Mouse (Mus musculus): Measurements from ENCODE around the gene Gm20715. TPM values are rescaled to one million over a fixed set of nuclear protein-coding genes. Genes with fewer than 3 reads are reported as not detected.
"Not testable (repeated sequence)": the region's sequence is repeated elsewhere in the genome, so short reads cannot be mapped to it uniquely, and the experiment has no call there.

The Gm20715 gene
- total RNA-seq, 2 experiments from 2014 or later = not detected

- no peak for DNase-seq
- intact Hi-C loops (cut with DNase I) = no loop called here
Observed at GRCm38 (mm10) chr7:6415442-6415787, 5.3 kb downstream of the Gm20715 start.

DNA sequence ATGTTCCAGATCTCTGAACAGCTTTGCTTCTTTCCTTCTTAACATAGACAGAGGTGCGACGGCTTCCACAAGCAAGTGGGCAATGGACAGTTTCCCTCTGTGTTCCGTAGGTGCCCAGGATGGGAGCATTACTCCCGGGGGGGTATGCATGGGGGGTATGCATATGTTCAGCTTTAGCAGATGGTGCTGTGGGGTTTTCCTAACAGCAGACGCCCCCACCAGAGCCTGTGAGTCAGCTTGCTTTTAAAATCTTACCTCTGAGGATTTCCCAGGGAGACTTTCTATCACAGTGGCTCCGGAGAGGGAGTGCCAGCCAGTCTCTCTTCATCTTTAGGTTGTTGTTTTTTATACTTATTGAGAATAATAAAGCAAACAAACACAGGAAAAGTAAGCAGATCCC, 9.8 kb downstream of the Gm20715 start:
- intact Hi-C loops (cut with DNase I) = no loop called here
- no peak for DNase-seq

- intact Hi-C loops (cut with DNase I) = no loop called here
- DNase-seq = no peak
Observed at GRCm38 (mm10) chr7:6429381-6429780, 19.3 kb downstream of the Gm20715 start.

DNA sequence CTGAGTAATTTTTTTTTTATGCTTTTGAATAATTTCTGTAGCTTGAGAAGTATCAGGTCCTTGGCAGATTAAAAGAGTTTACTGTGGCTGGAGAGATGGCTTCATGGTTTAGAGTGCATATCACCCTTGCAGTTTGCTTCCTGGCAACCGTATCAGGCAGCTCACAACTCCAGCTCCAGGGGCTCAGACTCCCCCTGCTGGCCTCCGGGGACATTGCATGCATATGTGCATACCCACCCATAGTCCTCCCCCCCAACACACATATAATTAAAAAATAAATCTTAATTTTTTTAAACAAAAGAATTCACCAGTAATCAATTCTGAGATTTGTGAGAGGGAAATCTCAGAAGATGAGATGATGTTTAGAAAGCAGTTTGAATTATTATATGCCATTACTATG, 20.3 kb downstream of the Gm20715 start:
- intact Hi-C loops (cut with DNase I) = loop anchor here (1.0 kb wide), 1 partner anchor 71 kb away; no protein-coding TSS in a partner anchor
- DNase-seq = peak; percentile 3 to 18

DNA sequence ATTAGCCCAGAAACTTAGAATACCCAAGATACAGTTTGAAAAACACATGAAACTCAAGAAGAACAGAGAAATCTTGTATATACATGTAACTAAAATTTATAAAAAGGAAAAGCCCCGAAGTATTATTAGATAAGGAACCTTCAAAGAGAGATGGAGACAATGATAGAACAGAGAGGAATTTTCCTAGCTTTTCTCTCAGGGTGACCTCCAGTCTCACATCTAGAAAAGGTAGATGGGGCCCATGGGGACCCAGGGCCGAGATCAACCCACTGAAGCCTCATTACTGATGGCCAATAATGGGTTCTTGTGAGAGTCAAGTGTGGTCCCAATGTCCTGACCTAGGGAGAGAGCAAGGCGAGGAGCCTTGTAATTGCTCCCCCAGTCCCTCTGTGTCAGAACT, 28.3 kb downstream of the Gm20715 start, which contains the start of gene Olfr1344:
Olfr1344 (plus strand) TSS at position 301 of the 400 bp plus-strand sequence.
- DNase-seq = no peak
- intact Hi-C loops (cut with DNase I) = no loop called here

- intact Hi-C loops (cut with DNase I) = no loop called here
- no peak for DNase-seq
Observed at GRCm38 (mm10) chr7:6441173-6441572, 31.1 kb downstream of the Gm20715 start.

DNA sequence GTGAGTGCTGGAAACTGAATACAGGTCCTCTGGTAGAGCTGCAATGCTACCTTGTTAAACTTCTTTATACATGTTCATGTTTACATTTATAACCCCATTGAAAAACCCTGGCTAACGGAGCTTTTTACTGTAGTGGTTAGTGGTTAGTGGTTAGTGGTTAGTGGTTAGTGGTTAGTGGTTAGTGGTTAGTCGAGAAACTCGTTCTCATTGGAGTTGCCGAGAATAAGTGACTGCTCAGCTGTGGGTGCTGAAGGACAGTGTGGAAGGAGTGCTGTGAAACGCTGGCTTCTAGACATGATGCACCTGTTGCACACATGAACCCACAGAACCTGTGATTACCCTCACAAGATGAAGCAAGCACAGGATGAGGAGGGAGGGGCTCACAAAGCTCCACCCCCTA, 37.7 kb downstream of the Gm20715 start:
- DNase-seq = no peak
- intact Hi-C loops (cut with DNase I) = no loop called here

DNA sequence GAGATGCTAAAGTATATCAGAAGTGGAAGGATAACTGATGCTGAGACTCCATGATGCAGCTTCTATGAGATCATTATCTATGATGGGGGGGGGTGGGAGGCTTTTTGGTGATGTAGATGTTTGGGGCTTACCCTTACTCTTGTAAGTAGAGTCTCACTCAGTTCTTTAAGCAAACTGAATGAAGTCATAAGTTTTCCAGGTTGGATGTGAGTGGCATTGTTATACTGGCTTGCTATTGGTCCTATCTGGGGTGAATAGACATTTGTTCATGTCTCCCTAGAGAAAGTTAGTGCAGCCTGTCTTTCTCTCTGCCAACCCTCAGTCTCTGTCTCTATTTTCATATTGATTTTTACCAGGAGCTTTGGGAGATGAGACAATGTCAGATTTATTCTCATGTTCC, 45.8 kb downstream of the Gm20715 start, which contains the start of gene Olfr1336:
Olfr1336 (plus strand) TSS at position 301 of the 400 bp plus-strand sequence.
- DNase-seq = no peak

GRCm38 (mm10) chr7:6456399-6456798, 46.3 kb downstream of the Gm20715 start:
- DNase-seq = no peak
- intact Hi-C loops (cut with DNase I) = no loop called here

More for the DNA sequence above, 45.8 kb downstream of the Gm20715 start, which contains the start of gene Olfr1336:
- intact Hi-C loops (cut with DNase I) = no loop called here

GRCm38 (mm10) chr7:6466951-6467350, 56.9 kb downstream of the Gm20715 start, which contains the start of gene Olfr1346:
Olfr1346 (plus strand) TSS chr7:6467101.
- intact Hi-C loops (cut with DNase I) = no loop called here
- no peak for DNase-seq

DNA sequence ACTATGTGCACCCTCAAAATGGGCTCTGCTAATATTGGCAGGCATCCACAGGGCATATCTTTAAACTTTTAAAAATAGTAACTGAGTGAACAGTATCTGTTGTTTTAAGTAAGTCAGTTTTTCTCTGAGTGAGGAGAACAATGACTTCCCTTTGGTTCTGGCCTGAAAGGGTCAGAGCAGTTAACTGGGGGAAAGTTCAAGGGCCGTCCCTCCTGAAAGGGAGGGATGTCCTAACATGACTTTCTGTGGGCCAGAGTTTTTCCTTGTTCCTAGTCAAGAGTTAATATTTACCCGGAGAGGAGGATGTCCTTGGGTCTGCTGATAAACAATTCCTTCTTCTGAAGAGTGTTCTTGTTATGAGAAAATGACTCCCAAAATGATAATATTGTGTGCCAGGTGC, 67.6 kb downstream of the Gm20715 start:
- intact Hi-C loops (cut with DNase I); DNase-seq: not testable (repeated sequence)

DNA sequence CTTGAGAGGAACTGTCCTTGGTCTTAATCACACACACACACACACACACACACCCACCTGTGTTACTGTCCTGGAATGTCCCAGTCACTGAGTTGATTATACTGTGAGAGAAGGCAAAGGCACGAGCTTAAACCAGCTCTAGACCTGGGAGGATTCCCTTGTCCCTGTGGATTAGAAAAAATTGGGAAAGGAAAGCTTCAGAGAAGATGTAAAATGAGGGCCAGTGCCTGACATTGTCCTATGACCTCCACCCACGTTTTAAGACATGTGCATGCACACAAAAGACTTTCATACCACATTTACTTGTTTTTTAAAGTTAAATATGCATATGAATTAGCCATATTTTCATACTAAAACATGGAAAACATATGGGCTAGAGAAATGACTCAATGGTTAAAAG, 76.8 kb downstream of the Gm20715 start, which contains the start of gene Olfr5:
Olfr5 (minus strand) TSS at position 101 of the 400 bp plus-strand sequence.
- intact Hi-C loops (cut with DNase I) = no loop called here
- no peak for DNase-seq

Other genes starting within 250 kb of the Gm20715 start
- gene Zfp444, start 238.1 kb upstream of the Gm20715 start, total RNA-seq (2021) = 10 to 100 TPM; 11.8 to 13.8 TPM
- gene Galp, start 213.2 kb upstream of the Gm20715 start, total RNA-seq (2021) = not detected
- gene Zscan5b, start 188.0 kb upstream of the Gm20715 start, total RNA-seq (2021) = not detected
- not detected for gene Epp13, start 157.6 kb upstream of the Gm20715 start, total RNA-seq (2021)
- 1 to 10 TPM; 2.1 to 2.4 TPM for gene Zfp667, start 123.7 kb upstream of the Gm20715 start, total RNA-seq (2021)
- gene Zfp583, start 79.0 kb upstream of the Gm20715 start, total RNA-seq (2021) = 1 to 10 TPM; 1.5 to 1.9 TPM
- gene Gm3854, start 66.5 kb upstream of the Gm20715 start, total RNA-seq (2021) = under 1 TPM; 0.14 to 0.27 TPM
- gene Zfp78, start 47.0 kb upstream of the Gm20715 start, total RNA-seq (2021) = 1 to 10 TPM; 1.3 to 2.4 TPM
- gene Zfp28, start 27.0 kb upstream of the Gm20715 start, total RNA-seq (2021) = 1 to 10 TPM; 4.3 to 4.5 TPM
- gene Smim17, start 11.6 kb upstream of the Gm20715 start, total RNA-seq (2021) = not detected
- not detected for gene Olfr1344, start 28.4 kb downstream of the Gm20715 start, total RNA-seq (2021)
- gene Olfr1336, start 45.9 kb downstream of the Gm20715 start, total RNA-seq (2021) = not detected
- gene Olfr1346, start 56.8 kb downstream of the Gm20715 start, total RNA-seq (2021) = not detected
- gene Olfr5, start 76.7 kb downstream of the Gm20715 start, total RNA-seq (2021) = not detected
- gene Olfr1347, start 89.5 kb downstream of the Gm20715 start, total RNA-seq (2021) = not detected
- not detected for gene Olfr1348, start 98.5 kb downstream of the Gm20715 start, total RNA-seq (2021)
- gene Olfr1349, start 112.7 kb downstream of the Gm20715 start, total RNA-seq (2021) = not detected
- not detected for gene Olfr1350, start 154.6 kb downstream of the Gm20715 start, total RNA-seq (2021)

All from heart, postnatal 10 days (tissue).